Mouse (Mus musculus) heart, postnatal 14 days (tissue): ENCODE measurements around the gene Pitpnm2. TPM values are rescaled to one million over a fixed set of nuclear protein-coding genes. Genes with fewer than 3 reads are reported as not detected.

Source experiments
- DNase-seq, 2 experiments: peaks; one replicate each; pipeline ENCODE4 v3.0.0; 2021 to 2022
- intact Hi-C: fragments of 180-260 bp; cut with DNase I; formaldehyde crosslinking; loops from one replicate; pipeline ENCODE4 v1.15.1; 2025
- total RNA-seq, 2 experiments: library from RNA; stranded (reverse); gene quantifications; 2 replicates each; pipeline ENCODE4 v1.2.3; 2021

Gene Pitpnm2
- total RNA-seq, 2 experiments from 2014 or later = 47.9 to 52.4 TPM

DNA sequence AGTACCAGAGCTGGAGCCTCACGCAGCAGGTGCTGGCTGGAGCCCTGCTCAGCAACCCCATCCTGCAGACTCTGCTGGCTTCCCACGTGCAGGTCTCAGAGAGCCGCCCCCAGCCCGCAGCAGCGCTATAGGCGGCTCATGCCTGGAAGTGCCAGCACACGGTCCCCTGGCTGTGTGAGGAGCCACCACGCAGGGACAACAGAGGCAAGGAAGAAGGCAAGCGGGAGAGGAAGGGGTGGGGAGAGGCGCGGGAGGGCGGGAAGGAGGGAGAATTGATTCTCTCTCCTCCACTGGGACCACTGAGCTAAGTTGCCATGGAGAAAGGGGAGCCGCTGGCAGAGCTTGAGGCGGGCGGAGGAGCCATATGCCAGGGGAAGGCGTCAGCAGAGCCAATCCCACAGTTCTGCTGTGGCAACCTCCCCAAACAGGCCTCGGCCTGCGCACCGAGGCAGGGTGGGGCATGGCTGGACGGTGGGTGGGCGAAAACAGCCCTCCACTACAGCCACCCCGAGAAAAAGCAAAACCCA lies 62.5 kb downstream of the Pitpnm2 start:
- intact Hi-C loops = no loop called here
- DNase-seq = no peak

DNA sequence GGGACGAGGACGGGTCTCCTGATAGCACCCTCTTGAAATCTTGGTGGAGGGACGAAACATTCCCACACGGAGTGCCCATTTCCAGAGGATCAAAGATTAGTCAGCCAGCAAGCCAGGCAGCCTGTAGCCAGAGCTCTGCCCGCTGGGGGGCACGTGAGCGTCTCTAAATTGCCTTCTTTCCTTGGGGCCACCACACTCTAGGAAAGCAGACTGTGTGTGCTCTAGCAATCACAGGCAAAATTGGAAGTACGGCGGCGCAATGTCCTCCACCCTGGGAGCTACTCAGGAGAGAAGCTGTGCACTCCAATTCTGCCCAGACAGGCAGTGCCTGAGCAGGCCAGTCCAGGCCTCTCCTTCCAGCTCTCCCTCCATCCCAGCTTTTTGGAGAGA lies 63.1 kb downstream of the Pitpnm2 start:
- intact Hi-C loops = no loop called here
- DNase-seq = no peak

- intact Hi-C loops = no loop called here
- no peak for DNase-seq
Measured at GRCm38 (mm10) chr5:124185706-124186464, 63.7 kb downstream of the Pitpnm2 start.

- no peak for DNase-seq
- intact Hi-C loops = no loop called here
Measured at GRCm38 (mm10) chr5:124184898-124185701, 64.5 kb downstream of the Pitpnm2 start.

DNA sequence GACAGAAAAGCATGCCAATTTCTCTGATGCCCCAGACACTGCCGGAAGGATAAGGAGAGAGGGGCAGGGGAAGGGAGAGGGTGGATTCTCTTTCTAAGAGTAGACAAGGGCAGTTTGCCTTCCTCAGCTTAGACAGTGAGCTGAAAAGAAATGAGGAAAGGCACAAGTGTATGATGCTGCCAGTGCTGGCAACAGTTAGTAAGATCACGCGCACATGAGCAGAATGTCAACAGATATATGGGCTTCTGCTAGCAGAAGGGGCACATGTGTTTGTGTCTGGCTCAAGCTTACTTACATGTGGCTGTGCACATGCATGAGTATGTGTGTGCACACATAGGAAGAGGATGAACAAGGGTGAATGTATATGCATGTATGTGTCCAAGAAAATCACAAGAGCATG lies 65.4 kb downstream of the Pitpnm2 start:
- intact Hi-C loops = no loop called here
- DNase-seq = no peak

DNA sequence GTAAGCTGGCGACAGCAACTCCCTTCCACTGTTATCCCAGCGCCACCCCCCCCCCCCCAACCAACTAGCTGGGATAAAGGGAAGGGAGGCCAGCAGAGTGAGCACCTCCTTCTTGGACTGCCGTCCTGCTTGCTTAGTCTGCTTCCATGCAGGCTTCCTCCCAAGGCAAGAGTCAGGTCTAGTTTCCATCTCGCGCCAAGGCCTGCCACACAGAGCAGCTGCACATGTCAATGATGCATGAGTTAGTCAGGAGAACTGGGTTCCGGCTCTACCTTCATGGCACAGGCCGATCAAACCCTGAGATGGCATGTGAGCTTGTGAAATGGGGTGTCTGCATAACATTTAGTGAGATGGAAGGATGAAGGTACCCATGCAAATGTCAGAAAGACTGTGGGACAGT lies 66.9 kb downstream of the Pitpnm2 start:
- no peak for DNase-seq
- intact Hi-C loops = no loop called here

- intact Hi-C loops = no loop called here
- DNase-seq = no peak
Measured at GRCm38 (mm10) chr5:124182097-124182496, 67.5 kb downstream of the Pitpnm2 start.

GRCm38 (mm10) chr5:124180500-124181167 lies 68.9 kb downstream of the Pitpnm2 start:
- intact Hi-C loops = no loop called here
- DNase-seq = no peak

- no peak for DNase-seq
- intact Hi-C loops = no loop called here
Measured at GRCm38 (mm10) chr5:124179411-124179810, 70.1 kb downstream of the Pitpnm2 start.

DNA sequence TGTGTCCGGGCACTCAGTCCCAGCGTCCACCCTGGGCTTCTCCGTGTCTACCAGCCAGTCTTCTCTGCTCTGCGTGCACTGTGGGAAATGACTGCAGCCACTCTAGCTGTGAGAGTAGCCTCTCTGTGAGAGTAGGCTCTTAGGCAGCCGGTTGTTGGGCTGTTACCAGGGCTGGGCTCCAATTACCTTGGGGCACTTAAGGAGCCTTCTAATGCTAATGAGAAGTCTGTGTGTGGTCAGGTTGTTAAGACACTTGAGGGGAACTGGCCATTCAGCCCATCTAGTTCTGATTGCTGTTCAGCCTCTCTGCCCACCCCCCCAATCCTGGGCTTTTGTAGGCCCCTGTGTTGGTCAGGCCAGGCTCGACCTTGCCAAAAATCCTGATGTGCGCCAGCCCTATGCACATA lies 72.8 kb downstream of the Pitpnm2 start:
- intact Hi-C loops = no loop called here
- DNase-seq = no peak

DNA sequence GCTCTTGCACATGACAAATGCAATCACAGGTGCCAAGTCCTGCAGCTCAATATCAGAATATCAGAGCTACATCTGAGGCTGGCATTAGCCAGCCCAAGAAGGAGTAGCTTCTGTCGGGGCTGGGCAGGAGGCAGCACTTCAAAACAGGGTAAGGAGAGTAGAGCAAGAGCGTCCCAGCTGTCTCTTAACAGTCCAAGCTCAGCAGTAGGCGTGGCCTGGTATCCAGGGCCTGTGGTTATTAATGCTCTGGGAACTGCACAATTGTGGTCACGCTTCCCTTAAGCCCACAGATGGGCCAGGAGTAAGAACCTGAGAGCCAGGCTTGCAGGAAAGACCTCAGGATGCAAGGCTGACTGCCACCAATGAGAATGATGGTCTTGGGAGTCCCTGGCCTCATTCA lies 74.4 kb downstream of the Pitpnm2 start:
- no peak for DNase-seq
- intact Hi-C loops = no loop called here

GRCm38 (mm10) chr5:124173012-124173985 lies 76.3 kb downstream of the Pitpnm2 start:
- peak; percentile 80 to 88 for DNase-seq
- intact Hi-C loops = no loop called here

DNA sequence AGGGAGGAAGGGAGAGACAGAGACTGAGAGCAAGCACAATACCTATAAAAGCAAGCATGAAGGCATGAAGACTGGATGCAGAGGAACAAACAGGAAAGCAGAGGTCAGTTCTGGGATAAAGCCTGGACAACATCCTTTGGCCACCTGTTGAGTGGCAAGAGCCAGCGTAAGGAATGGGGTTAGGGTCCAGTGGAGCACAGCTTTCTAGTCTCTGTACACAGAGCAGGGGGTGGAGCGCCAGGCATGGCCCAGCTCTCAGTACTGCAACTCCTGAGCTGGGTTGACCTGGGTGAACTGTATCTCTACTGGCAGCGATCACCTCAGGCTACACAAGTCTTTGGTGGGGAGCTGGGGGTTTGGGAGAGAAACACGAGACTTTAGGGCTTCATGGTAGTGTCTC lies 77.3 kb downstream of the Pitpnm2 start:
- no peak for DNase-seq
- intact Hi-C loops = no loop called here

DNA sequence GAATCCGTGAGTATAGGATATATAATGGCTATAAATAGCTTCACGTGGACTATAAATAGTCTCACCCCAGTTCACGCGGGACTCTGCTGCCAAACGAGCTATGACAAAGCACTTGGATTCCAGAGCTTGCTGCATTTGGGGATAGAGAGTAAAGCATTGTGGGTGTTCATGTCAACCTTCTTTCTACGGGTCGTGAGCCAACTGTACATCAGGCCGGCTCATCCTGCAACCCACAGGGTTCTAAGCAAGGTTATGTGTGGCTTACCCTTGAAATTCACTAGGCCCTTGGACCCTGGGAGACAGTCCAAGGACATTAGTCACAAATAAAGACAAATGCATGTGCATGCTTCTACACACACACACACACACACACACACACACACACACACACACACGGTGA lies 77.8 kb downstream of the Pitpnm2 start:
- intact Hi-C loops = no loop called here
- DNase-seq = peak in 1 of 2 experiments; percentile 51

DNA sequence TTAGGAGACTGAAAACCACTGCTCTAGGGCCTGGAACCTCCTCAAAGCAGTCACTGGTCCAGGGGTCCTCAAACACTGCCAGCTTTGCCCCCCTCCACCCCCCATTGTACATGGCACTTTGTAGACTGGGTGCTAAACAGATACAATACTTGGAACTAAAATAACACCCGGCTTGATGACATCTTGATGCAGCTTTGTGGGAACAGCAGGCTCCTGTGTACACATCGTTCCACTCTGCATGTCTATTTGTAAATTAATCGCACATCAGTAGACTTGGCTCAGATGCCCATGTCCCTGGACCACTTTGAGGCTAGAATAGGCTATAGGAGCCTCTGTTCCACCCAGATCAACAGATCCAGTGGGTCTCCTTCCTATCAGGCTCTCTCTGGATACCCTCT lies 80.3 kb downstream of the Pitpnm2 start:
- intact Hi-C loops = loop anchor here (2.0 kb wide), 1 partner anchor 40 kb away; no protein-coding TSS in a partner anchor
- DNase-seq = no peak

DNA sequence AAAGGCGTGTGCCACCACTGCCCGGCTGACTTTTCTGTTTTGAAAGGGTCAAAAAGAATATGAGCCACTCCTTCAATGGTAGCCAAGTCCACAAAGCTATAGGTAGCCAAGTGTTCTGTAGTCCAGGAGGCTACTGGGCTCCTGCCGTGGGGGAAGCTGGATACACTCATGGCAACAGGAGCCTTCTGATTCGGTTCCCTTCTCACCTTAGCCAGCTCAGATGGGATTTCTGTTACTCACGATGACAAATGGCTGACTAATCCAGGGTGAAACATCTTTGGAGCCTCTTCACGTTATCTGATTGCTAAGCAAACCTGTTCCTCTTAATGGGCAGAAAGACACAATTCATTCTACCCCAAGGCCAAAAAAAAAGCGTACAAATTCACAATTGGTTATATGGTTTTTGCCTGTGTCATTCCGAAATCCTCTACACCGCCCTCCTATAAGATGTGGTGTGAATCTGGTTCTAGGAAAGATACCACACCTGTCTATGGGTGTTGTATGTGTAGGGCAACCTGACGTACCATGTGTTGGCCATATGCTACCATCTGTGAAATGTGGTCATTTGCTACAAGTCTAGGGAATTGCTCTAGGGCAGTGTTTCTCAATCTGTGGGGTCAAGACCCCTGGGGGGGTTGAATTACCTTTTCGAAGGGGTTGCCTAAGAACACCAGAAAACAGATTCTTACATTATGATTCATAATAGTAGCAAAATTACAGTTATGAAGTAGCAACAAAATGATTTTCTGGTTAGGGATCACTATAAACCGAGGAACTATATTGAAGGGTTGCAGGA lies 80.9 kb downstream of the Pitpnm2 start:
- intact Hi-C loops = loop anchor here (2.0 kb wide), 1 partner anchor 40 kb away; no protein-coding TSS in a partner anchor
- no peak for DNase-seq

DNA sequence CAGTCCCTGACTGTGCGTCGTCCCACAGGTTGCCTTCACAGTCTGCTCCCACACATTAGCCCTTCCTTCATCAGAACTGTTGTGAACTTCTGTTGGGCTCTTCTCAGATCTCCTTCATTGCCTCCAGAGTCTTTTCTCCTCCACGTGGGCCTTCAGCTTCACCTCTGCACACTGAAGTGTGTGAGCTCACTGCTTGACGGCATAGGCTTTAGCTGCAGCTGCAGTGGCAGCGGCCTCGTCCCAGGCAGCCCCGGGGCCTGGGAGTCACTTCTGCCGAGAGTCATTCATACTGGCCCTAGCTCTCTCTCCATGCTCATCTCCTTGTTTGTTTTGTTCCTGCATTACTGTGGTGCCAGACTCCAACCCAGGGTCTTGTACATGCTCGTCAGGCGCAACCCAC lies 81.9 kb downstream of the Pitpnm2 start:
- intact Hi-C loops = loop anchor here (2.0 kb wide), 1 partner anchor 41 kb away; no protein-coding TSS in a partner anchor
- no peak for DNase-seq

- intact Hi-C loops = no loop called here
- no peak for DNase-seq
Measured at GRCm38 (mm10) chr5:124166741-124167140, 82.8 kb downstream of the Pitpnm2 start.
